Mouse (Mus musculus): ENCODE measurements at regions not wholly inside any gene's neighbourhood (a gene's known extent, or its start where the extent isn't known, plus 50 kb on each side); places are given as distances from the start of the nearest gene placed in this dataset.
"Not testable (repeated sequence)": the region's sequence is repeated elsewhere in the genome, so short reads cannot be mapped to it uniquely, and the experiment has no call there.

- no peak for DNase-seq
These were observed 85.6 kb downstream of the Gxylt1 start for GRCm38 (mm10) chr15:93189266-93189855.

- no peak for DNase-seq
These were observed 98.8 kb downstream of the Gxylt1 start for GRCm38 (mm10) chr15:93176221-93176620.

- DNase-seq: no peak
These were observed 106.2 kb downstream of the Gxylt1 start for GRCm38 (mm10) chr15:93168784-93169183.

DNA sequence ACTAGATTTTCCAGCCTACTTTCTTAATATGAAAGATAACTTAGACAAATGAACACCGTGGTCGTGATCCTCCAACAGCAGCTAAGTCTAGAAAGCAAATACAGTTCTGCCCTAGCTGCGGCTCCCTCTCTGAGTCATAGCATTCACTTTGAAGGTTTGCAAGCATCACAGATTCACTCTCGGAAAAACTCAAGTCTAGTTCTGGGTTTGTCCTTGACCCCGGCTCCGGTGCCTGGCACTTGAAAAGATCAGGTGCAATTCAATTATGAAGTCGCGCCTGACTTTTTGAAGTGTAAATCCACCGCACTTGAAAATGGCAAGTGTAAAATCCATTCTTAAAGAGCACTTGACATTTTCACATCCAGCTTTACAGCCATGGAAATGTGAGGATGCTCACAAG lies 107.5 kb downstream of the Gxylt1 start:
- no peak for DNase-seq

- DNase-seq: no peak
These were observed 112.8 kb downstream of the Gxylt1 start for GRCm38 (mm10) chr15:93161924-93162910.

DNA sequence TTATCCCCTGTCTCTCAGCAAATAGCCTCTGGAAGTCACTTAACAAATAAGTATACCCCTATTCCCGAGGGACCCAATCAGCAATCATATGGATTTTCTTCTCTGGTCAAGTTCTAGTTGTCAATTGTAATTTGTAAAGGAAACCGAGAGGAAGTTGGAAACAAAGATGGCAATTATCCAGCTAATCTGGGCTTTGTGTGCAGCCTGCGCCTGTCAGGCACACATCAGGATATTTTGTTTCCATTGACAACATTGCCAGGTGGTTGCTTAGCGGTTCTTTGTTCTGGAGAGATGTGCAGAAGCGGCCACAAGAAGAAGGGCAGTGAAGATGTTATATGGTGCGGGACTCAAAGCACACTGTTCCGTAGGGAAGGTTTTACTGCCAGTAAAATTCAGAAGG lies 113.7 kb downstream of the Gxylt1 start:
- no peak for DNase-seq

DNA sequence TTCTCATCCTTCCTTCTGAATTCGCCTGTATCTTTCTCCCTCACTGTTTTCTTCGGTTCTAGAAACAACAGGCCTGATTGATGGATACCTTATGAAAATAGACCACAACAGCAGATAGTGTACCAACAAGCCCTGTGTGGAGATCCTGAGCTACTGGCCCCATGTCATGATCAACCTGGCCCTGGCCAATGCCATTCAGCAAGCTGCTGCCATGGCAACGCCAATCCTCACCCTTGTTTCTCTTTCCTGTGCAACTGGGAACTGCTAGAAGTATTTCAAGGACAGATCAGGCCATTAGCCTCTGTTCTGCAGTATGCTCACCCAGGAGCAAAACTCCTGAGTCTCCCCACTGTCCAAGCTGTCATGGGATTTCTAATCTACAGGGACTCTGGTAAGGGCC lies 119.2 kb downstream of the Gxylt1 start:
- no peak for DNase-seq

GRCm38 (mm10) chr15:93154022-93154421 lies 121.0 kb downstream of the Gxylt1 start:
- no peak for DNase-seq

- DNase-seq: no peak
These were observed 130.1 kb downstream of the Gxylt1 start for GRCm38 (mm10) chr15:93144899-93145298.

- DNase-seq: no peak
These were observed 130.7 kb downstream of the Gxylt1 start for GRCm38 (mm10) chr15:93144264-93144663.

GRCm38 (mm10) chr15:93133379-93133778 lies 141.6 kb downstream of the Gxylt1 start:
- no peak for DNase-seq

DNA sequence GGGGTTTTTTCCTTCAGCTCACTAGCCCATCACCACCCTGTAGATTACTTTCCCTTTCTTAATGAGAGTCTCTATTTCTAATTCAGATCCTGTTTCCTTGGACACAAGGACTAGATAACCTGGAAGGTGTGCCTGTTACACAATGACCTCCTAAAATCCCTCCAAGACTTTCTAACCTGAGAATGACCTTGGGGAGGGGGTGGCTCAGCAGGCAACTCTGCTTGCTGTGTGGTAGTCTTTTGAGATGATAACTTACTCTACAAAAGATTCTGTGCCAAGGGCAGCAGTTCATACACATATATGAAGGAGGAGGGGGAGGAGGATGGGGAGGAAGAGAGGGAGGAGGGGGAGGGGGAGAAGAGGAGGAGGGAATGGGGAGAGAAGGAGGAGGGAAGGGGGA lies 143.9 kb downstream of the Gxylt1 start:
- no peak for DNase-seq

DNA sequence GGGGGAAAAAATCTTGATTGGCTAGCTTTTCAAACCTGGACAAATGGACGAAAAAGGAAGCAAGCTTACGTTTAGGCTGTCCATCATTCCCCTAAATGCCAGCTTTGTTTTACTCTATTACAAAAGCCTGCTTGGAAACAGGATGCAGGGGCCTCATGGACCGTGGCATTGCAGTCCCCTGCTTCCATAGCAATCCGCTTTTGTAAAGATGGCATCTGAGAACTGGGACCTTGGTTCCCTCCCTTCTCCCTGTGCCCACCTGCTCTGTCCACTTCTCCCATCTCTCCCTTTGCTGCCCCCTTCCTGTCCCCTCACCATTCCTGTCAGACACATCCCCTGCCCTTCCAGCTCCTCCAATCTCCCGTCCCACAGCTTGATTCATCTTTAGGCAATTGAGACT lies 149.7 kb downstream of the Gxylt1 start:
- DNase-seq: no peak

DNA sequence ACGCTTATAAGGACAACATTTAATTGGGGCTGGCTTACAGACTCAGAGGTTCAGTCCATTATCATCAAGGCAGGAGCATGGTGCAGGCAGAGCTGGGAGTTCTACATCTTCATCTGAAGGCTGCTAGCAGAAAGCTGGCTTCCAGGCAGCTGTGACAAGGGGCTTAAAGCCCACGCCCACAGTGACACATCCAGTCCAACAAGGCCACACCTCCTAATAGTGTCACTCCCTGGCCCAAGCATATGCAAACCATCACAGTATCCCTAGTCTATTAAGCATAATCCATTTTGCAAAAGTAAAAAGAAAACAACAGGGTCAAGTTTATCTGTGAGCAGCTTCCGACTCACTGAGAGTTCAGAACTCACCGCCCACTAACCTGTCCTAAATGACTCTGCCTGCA lies 153.8 kb downstream of the Gxylt1 start:
- DNase-seq: no peak

- not testable (repeated sequence) for DNase-seq
These were observed 157.2 kb downstream of the Gxylt1 start for GRCm38 (mm10) chr15:93117806-93118205.

GRCm38 (mm10) chr15:93115674-93116102 lies 159.3 kb downstream of the Gxylt1 start:
- peak in 1 of 2 experiments; percentile 10 for DNase-seq

- no peak for DNase-seq
These were observed 170.0 kb downstream of the Gxylt1 start for GRCm38 (mm10) chr15:93104936-93105335.

GRCm38 (mm10) chr15:93103426-93103825 lies 171.6 kb downstream of the Gxylt1 start:
- DNase-seq: no peak

GRCm38 (mm10) chr15:93101881-93102280 lies 173.1 kb downstream of the Gxylt1 start:
- no peak for DNase-seq

DNA sequence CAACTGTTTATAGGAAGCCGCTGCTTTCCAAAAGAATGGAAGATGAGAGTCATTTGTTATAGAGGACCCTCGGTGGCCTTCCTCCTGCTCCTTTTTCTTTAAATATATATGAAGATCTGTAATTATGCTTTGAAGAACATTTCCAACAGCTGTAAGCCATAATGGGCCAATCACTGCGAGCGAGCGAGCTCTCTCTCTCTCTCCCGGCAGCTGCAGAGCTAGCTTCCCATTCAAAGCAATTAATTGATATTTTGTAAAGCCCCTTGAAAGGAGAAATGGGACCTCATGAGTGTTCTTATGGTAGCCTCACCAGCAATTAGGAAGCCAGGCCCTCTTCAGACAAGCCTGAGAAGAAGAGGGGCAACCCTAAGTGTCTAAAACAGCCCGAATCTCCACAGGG lies 174.1 kb downstream of the Gxylt1 start:
- DNase-seq: no peak

DNA sequence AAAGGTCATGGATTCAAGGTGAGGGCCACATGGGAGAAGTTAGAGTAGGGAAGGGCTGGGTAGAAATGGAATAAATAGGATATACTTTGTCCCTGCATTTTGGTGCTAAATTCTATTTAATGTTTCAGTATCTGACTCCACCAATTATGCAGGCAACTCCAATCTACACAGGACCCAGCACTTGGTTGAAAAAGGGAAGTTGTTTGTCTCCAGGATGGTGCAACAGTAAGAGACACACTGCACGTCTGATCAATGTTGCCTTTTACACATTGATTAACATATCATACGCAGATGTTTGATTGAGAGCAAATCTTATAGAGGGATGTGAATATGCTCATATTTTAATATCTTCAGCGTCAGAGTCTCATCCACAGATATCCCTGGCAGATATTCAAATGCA lies 175.1 kb downstream of the Gxylt1 start:
- no peak for DNase-seq

GRCm38 (mm10) chr15:93096335-93096734 lies 178.6 kb downstream of the Gxylt1 start:
- no peak for DNase-seq

GRCm38 (mm10) chr15:93095224-93095623 lies 179.8 kb downstream of the Gxylt1 start:
- DNase-seq: no peak
